Mouse (Mus musculus) CH12.LX (cell line): ENCODE measurements at regions not wholly inside any gene's neighbourhood (a gene's known extent, or its start where the extent isn't known, plus 50 kb on each side); places are given as distances from the start of the nearest gene placed in this dataset.

Experiments used
- CHD2 ChIP-seq: IDR thresholded peaks from 2 replicates; pipeline ENCODE4 v1.6.1; 2011; ENCODE audit warnings: low read length, improper control_type of control experiment
- CTCF ChIP-seq, 2 experiments: IDR thresholded peaks in 1 of 2; conservative IDR thresholded peaks in 1 of 2; 2 replicates each; pipeline ENCODE4 v1.5.1; 2011 to 2012; ENCODE audit warnings: low read depth in 2 of 2, low read length in 2 of 2, improper control_type of control experiment in 1 of 2, inconsistent platforms in 1 of 2, mild to moderate bottlenecking in 1 of 2, moderate library complexity in 1 of 2
- EP300 ChIP-seq: IDR thresholded peaks from 2 replicates; pipeline ENCODE4 v1.6.1; 2011; ENCODE audit warnings: low read length, improper control_type of control experiment
- ETS1 ChIP-seq: conservative IDR thresholded peaks from 2 replicates; pipeline ENCODE4 v1.6.1; 2012; ENCODE audit warnings: low read depth, mild to moderate bottlenecking, inconsistent platforms, low read length, improper control_type of control experiment, moderate library complexity
- MEF2A ChIP-seq: IDR thresholded peaks from 2 replicates; pipeline ENCODE4 v1.6.1; 2014; ENCODE audit warnings: low read depth, mild to moderate bottlenecking, inconsistent platforms, low read length, improper control_type of control experiment, borderline replicate concordance
- POLR2A ChIP-seq: IDR thresholded peaks from 2 replicates; pipeline ENCODE4 v1.6.1; 2011; ENCODE audit warnings: low read depth, mild to moderate bottlenecking, improper control_type of control experiment, low read length
- POLR2AphosphoS2 ChIP-seq: IDR thresholded peaks from 2 replicates; pipeline ENCODE4 v1.6.1; 2011; ENCODE audit warnings: low read depth, low read length, improper control_type of control experiment
- UBTF ChIP-seq: IDR thresholded peaks from 2 replicates; pipeline ENCODE4 v1.6.1; 2012; ENCODE audit warnings: low read depth, mild to moderate bottlenecking, inconsistent platforms, low read length, improper control_type of control experiment, moderate library complexity
- USF2 ChIP-seq: conservative IDR thresholded peaks from 2 replicates; pipeline ENCODE4 v1.6.1; 2011; ENCODE audit warnings: low read depth, low read length, improper control_type of control experiment

DNA sequence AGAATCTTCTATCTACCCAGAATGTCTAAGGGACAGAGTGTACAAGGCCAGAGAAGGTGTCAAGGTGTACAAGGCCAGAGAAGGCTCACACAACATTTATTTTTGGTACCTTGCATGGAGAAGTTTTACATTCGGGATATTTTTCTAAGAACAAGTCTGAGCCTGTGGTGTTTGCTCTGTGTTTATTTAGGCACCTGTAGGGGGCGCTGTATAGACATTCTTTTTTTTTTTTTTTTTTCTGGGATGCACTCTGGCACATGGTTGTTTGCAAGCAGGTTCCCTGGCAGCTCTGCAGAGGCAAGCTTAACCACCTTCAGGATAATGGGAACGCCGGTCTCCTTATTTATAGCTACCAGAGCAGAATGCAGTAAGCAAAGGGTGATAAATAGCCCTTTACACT is 187.4 kb downstream of the Stim2 start:
- no peak for TF ChIP-seq POLR2A
- no peak for TF ChIP-seq UBTF
- peak; percentile 20 to 47; a peak in 3 of 4 replicates for TF ChIP-seq CTCF (conservative IDR thresholded peaks at IDR 0.05 in 1 of 2, IDR thresholded peaks at IDR 0.05 in 1 of 2; ENCODE audit: low read depth in 2 of 2, low read length in 2 of 2)
- TF ChIP-seq CHD2, result no peak
- no peak for TF ChIP-seq POLR2AphosphoS2
- no peak for TF ChIP-seq MEF2A
- no peak for TF ChIP-seq EP300
- no peak for TF ChIP-seq ETS1
- TF ChIP-seq USF2, result no peak
